Mouse (Mus musculus): ENCODE measurements at regions not wholly inside any gene's neighbourhood (a gene's known extent, or its start where the extent isn't known, plus 50 kb on each side); places are given as distances from the start of the nearest gene placed in this dataset.

DNA sequence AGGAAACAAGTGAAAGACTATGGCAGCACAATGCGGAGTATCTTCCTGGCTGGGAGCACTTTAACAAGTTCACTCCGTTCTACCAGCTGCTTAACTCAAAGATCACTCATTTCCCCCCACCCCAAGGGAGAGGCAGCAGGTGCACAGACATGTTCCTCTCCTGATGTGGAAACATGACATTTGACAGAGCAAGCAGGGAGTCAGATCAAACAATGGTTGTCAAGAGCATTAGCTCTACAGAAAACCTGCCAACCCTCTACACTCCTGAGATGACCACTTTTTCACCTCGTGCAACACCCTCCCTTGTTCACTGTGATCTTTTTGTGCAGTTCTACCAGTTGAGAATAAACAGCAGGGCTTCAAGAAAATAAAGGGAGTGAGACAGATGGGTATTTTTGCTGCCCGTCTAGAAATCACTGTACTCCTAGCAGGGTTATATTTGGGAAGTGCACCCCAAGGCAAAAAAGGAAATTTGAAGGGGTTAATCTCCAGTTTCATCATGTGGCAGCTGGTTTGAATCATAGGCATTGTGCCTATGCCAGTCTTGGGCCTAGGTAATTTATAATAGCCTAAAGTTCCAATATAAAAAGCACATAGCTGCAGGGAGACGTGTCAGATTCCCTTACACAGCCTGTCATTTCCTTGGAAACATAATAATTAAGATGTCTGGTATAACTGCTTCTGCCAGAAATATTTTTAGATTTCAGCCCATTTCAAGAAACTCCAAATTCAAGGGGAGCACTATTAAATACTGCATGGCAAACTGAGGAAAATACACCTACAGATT lies 210.5 kb upstream of the Epha6 start:
- no peaks in the 10 kb centered on the region for H3K4me1 ChIP-seq (ENCODE audit: control insufficient read depth, insufficient read depth, low read length)
- peak overlapping the region; percentile 48 for H3K27ac ChIP-seq (ENCODE audit: insufficient read depth, low read depth, low read length)
- WGBS = 19% methylated on average over 5 of the region's 5 CpGs
- no peak overlapping the region for H3K4me3 ChIP-seq (ENCODE audit: insufficient read depth, low read depth, low read length)
- TF ChIP-seq CTCF (IDR thresholded peaks at IDR 0.05; ENCODE audit: insufficient read depth, low read depth, low read length) (no peak), POLR2A (IDR thresholded peaks at IDR 0.05; ENCODE audit: insufficient read depth, low read depth, low read length) (no peak)

DNA sequence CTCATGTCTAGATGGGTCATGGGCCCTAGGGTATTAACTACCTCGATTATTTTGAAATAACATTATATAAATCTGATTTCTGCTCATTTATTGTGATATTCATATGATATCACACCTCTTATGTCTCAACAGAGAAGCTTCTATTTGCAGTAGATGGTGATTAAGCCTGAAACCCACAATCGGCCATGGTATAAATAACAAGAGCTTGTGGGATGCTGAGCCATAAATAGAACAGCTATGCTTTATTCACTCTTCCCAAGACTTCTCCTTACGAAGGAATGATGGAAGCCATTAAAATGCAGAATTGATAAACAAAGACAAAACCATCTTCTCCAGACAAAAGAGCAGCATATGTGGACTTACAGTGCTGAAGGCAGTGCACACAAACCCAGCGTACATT lies 195.4 kb upstream of the Epha6 start:
- Histone ChIP-seq H3K27ac (ENCODE audit: insufficient read depth, low read depth, low read length) (no peak overlapping the region), H3K4me1 (ENCODE audit: control insufficient read depth, insufficient read depth, low read length) (no peaks in the 10 kb centered on the region), H3K4me3 (ENCODE audit: insufficient read depth, low read depth, low read length) (no peak overlapping the region)
- WGBS = 44% methylated on average over 4 of the region's 4 CpGs
- TF ChIP-seq CTCF (IDR thresholded peaks at IDR 0.05; ENCODE audit: insufficient read depth, low read depth, low read length) = no peak
- TF ChIP-seq POLR2A (IDR thresholded peaks at IDR 0.05; ENCODE audit: insufficient read depth, low read depth, low read length) = no peak
